Mouse (Mus musculus) Patski (cell line): ENCODE data around the gene Gm10322. TPM values are rescaled to one million over a fixed set of nuclear protein-coding genes. Genes with fewer than 3 reads are reported as not detected.
A peak's percentile ranks its signal among the peaks of the same experiment; 100 is the strongest.

ENCODE experiments used
- ATAC-seq: fragments of 100-300 bp; one replicate; pipeline ENCODE4 v1.8.0; 2021
- CTCF ChIA-PET: fragments of 350-600 bp; sonication (Branson Sonifier 250); formaldehyde crosslinking; loops from one replicate; lab custom pipeline; 2022; ENCODE audit warnings: inconsistent platforms; lab: Charles Lee
- POLR2A ChIA-PET: fragments of 350-600 bp; sonication (Branson Sonifier 250); formaldehyde crosslinking; loops from one replicate; lab custom pipeline; 2022; ENCODE audit warnings: antibody characterized with exemption, inconsistent platforms; lab: Charles Lee
- DNase-seq: peaks from one replicate; pipeline ENCODE4 v3.0.0-alpha.2; 2011; ENCODE audit warnings: low read depth, low spot score
- H3K27me3 ChIP-seq: fragments of 371-371 bp; one replicate; pipeline ENCODE4 v1.5.1; 2021
- CTCF ChIP-seq: fragments of 100-300 bp; IDR thresholded peaks from one replicate; pipeline ENCODE4 v1.5.1; 2021
- in situ Hi-C: fragments of 300-500 bp; cut with MboI; formaldehyde crosslinking; loops from 3 replicates; pipeline ENCODE4 v1.11.1; 2018; ENCODE audit warnings: low pct_unique_long_range_greater_than_20kb, mixed read lengths
- polyA plus RNA-seq: library from polyadenylated mRNA; unstranded; gene quantifications from one replicate; pipeline ENCODE4 v1.2.3, GENCODE M21; 2021

The Gm10322 gene
- polyA plus RNA-seq = not detected

DNA sequence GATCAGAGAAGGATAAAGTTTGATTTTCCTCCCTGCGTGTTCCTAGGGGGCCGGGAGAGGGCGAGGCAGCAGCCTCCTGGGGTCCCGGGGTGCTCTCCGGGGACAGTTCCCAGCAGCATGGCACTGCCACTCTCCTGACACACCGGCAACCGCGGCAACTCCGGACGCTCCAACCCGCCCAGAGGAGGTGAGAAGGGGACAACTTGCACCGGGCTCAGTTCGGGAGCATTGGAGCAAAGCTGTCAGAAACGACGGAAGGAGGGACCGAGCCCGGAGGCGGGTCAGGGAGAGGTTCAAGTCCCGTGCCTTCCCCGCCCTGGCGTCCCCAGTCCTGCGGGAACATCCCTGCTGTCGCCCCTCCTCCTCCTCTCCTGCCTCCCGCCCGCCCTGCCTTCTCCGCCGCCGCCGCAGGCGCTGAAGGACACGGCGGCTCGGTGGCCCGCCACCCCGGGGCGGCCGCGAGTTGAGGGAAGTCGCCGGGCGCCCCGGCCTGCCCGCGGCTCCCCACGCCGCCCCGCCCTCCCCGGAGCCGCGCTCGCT lies at the start of gene Gm10322:
TSS of gene Gm10322 (plus strand) at position 83 of the 540 bp plus-strand sequence.
- ChIA-PET CTCF (interaction anchor here (1.2 kb wide), 1 partner anchor 77 kb away, joined by 3 read pairs; no protein-coding TSS in a partner anchor), POLR2A (no interaction called here)
- in situ Hi-C loops = loop anchor here (5.0 kb wide), 1 partner anchor 201 kb away; no protein-coding TSS in a partner anchor
- DNase-seq (no peak), ATAC-seq (peak; percentile 72)
- no peaks in the 10 kb centered on the region for H3K27me3 ChIP-seq
- peak; percentile 38 for TF ChIP-seq CTCF

DNA sequence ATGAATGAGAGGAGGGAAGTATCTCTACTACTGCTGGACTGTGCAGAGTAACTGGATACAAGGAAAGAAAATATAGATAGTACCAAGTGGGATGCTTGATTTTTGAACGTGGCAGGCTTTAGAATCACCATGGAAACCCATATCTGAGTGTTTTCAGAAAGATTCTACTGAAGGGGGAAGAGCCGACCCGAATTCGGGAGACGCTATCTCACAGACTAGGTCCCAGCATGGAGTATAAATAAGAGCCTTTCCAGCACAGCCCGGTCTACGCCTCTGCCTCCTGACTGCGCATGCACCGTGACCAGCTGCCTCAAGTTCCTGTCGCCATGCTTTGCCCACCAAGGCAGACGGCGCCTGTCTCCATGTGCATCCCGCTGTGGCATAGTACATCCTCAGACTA lies 48.9 kb upstream of the Gm10322 start:
- CTCF ChIA-PET = interaction anchor here (1.3 kb wide), 1 partner anchor 8 kb away, joined by 4 read pairs; no protein-coding TSS in a partner anchor
- no peak for TF ChIP-seq CTCF
- in situ Hi-C loops = no loop called here
- no peak for DNase-seq
- no peak for ATAC-seq
- no peaks in the 10 kb centered on the region for H3K27me3 ChIP-seq
- POLR2A ChIA-PET = no interaction called here

DNA sequence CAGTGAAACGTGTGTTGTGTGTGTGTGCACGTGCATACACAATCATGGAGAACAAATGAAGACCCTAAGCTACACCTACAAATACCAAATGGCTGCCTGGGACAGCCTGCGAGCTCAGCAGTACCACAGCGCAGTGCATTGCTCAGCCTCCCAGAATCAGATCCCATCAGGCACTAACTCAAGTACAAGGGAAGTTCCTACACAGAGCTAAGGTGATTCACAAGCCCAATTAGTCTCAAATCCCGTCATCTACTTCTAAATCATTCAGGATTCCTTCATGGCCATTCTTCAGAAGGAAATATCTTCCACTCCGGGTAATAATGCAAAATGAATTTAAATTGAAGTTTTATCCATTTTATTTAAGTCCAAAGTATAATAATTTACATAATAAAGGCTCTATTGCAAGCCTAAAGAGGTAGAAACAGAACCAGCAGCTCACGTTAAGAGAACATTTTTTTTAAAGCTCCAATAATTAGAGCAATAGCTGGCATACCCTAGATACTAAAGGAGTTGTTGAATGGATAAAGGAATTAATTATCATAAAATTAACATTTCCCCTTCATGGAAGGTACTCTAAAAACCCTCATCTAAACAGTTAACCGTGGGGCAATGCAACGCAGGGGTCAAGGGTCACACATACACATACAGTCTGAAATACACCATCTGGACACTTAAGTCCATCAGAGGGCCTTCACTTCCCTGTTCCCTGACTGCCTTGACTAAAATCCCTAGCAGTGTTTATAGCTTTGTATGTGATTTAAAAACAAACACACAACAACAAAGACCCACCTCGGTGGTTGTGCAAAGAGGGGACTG lies 47.0 kb upstream of the Gm10322 start:
- CTCF ChIA-PET = interaction anchor here (0.6 to 1.4 kb wide), 2 partner anchors 63 to 107 kb away, joined by 3 read pairs; no protein-coding TSS in a partner anchor

DNA sequence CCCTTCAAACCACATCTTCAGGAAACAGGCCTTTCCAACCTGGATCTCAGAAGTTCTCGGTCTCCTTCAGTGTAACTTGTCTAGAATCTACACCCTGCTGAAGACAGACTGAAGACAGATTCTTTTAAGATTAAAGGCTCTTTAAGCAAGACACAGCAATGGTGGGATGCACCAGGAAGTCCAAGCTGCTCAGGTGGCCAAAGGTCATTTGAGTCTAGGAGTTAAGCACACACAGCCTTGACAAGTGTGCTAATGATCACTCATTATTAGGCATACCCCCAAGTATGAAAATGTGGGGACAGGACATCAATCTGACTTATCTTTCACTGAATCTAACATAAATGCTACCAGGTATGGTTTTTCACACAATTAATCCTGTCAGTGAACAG lies 46.4 kb upstream of the Gm10322 start:
- DNase-seq (no peak), ATAC-seq (no peak)
- no peaks in the 10 kb centered on the region for H3K27me3 ChIP-seq
- in situ Hi-C loops = no loop called here
- TF ChIP-seq CTCF = no peak
- ChIA-PET POLR2A (no interaction called here), CTCF (interaction anchor here (1.4 kb wide), 1 partner anchor 107 kb away, joined by 3 read pairs; no protein-coding TSS in a partner anchor)

More for the DNA sequence above, 47.0 kb upstream of the Gm10322 start:
- TF ChIP-seq CTCF = no peak
- no peaks in the 10 kb centered on the region for H3K27me3 ChIP-seq
- POLR2A ChIA-PET = no interaction called here
- in situ Hi-C loops = no loop called here
- no peak for DNase-seq
- ATAC-seq = no peak

DNA sequence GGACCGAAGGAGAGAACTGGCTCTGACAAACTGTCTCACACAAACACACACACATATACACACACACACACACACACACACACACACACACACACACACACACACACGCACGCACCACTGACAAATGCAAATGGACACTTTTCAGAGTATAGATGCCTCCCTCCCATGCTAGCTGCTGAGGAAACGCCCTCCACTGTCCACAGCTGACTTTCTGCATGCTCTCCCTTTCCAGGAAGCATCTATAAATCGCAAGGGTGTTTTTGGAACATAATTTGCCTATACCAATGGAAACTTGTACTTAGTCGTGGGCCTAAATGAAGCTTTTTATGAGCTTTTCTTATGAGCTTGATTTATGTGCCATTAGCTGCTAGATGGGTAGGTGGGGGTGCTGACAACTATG lies 45.5 kb upstream of the Gm10322 start:
- ChIA-PET POLR2A (no interaction called here), CTCF (interaction anchor here (1.4 kb wide), 1 partner anchor 108 kb away, joined by 3 read pairs; no protein-coding TSS in a partner anchor)
- ATAC-seq (no peak), DNase-seq (no peak)
- TF ChIP-seq CTCF = no peak
- no peaks in the 10 kb centered on the region for H3K27me3 ChIP-seq
- in situ Hi-C loops = no loop called here

DNA sequence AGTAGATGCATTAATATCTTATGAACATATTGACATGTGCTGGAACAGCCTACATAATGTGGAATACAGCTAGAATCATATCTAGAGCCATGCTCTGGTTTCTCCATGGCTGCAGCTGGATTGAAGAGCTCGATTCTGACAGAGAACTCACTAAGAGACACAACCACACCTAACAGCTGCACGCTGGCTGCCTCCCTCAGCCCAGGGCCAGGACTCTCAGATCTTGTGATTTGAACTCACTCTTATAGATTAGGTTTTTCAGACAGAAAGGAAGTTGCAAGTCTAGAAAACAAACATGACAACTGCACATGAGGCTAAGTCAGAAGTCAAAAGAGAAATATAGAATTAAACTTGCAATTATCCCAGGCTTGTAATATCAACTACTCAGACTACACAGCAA lies 45.1 kb upstream of the Gm10322 start:
- CTCF ChIA-PET = no interaction called here
- DNase-seq (no peak), ATAC-seq (no peak)
- no peaks in the 10 kb centered on the region for H3K27me3 ChIP-seq
- in situ Hi-C loops = no loop called here
- POLR2A ChIA-PET = no interaction called here
- TF ChIP-seq CTCF = no peak

DNA sequence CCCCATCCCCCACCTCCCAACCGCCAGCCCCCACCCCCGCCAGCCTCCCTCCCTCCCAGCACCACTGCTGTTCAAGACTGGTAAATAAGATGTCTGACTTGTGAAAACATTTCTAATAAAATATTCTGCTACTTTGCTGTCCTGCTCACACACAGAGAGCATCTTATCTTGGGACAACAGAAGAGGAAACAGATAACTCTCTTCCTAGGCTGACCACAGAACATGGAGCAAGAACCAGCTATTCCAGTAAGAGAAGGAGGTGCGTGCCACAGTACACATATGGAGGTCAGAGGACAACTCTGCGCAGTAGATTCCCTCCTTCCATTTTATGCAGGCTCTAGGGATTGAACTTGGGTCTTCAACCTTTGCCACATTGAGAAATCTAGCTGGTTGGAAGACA lies 44.6 kb upstream of the Gm10322 start:
- ATAC-seq (no peak), DNase-seq (no peak)
- CTCF ChIA-PET = no interaction called here
- TF ChIP-seq CTCF = no peak
- POLR2A ChIA-PET = no interaction called here
- in situ Hi-C loops = no loop called here
- no peaks in the 10 kb centered on the region for H3K27me3 ChIP-seq

DNA sequence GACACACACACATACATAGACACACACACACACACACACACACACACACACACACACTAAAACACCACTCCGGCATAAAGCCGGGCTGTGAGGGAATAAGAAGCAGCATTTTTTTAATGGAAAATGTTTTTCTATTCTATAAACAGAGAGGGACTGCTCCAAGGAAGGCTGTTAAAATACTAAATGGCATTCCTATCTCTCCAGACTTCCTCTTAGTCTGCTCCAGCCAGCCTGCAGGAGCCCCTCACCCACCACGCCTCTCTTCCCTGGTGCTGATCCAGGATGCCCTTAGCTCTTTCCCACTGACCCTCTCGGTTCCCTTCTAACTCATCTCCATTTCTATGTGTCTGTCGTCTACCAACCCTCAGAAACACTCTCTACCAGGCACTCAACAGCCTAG lies 43.9 kb upstream of the Gm10322 start:
- POLR2A ChIA-PET = no interaction called here
- no peak for DNase-seq
- in situ Hi-C loops = no loop called here
- CTCF ChIA-PET = no interaction called here
- no peak for TF ChIP-seq CTCF
- no peak for ATAC-seq
- no peaks in the 10 kb centered on the region for H3K27me3 ChIP-seq

DNA sequence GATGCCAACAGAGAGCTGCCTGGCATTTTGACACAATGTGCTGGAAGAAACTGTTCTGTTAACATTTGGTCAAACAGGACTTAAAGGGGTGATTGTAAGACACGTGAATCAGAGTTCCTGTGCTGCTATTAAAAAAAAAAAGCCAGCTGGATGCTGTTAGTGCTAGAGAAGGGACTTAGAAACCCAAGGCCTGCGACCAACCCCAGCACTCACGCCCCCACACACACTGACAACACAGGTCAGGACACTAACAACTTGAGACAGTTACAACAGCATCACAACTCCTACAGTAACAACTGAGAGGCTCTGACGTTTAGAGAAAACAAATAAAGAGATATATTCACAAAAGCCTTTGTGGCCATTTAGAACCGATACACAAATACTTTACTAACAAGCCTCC lies 39.6 kb upstream of the Gm10322 start:
- in situ Hi-C loops = no loop called here

DNA sequence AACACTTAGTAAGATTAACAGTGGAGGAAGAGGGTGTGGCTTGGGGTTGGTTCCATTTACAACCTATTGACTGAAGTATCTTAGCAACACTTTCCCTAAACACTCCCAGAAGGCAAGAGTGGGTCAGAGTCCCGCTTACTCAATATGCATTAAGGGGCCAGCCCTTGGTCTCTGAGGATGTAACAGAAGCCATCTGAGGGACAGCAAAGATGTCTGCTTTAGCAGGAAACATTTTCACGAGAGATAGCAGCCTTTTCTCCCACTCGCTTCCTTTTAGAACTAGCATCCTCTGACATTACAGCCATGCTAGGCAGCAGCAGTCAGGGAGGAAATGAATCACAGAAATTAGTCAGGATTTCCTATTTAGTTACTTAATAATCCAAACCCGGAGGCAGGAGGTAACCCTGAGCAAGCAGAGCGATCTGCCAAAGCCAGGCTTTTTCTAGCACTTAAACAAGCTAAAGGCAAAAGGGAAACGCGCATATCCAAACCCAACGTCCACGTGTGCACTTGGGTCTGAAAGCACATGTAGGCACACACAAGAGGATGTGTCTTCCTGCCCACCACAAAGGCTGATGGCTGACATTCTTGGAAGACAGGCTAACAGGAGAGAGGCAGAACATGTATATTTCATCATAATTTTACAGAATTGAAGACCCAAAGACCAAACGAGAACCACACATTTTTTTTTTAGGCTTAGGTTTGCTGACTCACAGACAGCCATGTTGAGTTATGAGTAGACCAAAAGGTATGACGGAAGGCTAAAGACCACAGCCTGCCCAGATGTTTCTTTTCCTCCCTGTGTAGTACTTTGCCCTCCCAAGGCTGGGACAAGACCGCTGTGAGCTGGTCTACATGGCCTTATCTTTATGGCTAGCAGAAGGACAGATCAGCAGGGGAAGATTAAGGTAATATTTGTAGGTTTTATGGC lies 37.7 kb upstream of the Gm10322 start:
- in situ Hi-C loops = no loop called here
- peak; percentile 64 for DNase-seq
- no peak for TF ChIP-seq CTCF

More for the DNA sequence above, 39.6 kb upstream of the Gm10322 start:
- ATAC-seq = no peak
- no peaks in the 10 kb centered on the region for H3K27me3 ChIP-seq
- POLR2A ChIA-PET = interaction anchor here (0.7 kb wide), 1 partner anchor 52 kb away, joined by 3 read pairs; no protein-coding TSS in a partner anchor
- no peak for DNase-seq
- TF ChIP-seq CTCF = no peak
- CTCF ChIA-PET = no interaction called here

More for the DNA sequence above, 37.7 kb upstream of the Gm10322 start:
- POLR2A ChIA-PET = no interaction called here
- no peaks in the 10 kb centered on the region for H3K27me3 ChIP-seq
- peak; percentile 76 for ATAC-seq
- CTCF ChIA-PET = no interaction called here
